Mouse (Mus musculus) forebrain, embryonic 12.5 days (tissue): Measurements from ENCODE around the gene Azi2. TPM values are rescaled to one million over a fixed set of nuclear protein-coding genes. Genes with fewer than 3 reads are reported as not detected.

ENCODE experiments used
- ATAC-seq: fragments of 200-750 bp; cut with Nextera tagmentation; 2 replicates; pipeline ENCODE4 v1.8.0; 2017; ENCODE audit warnings: moderate TSS enrichment; ENCODE audit not compliant: low FRiP score
- H3K27ac ChIP-seq: fragments of 300-500 bp; sonication (generic); 2 replicates; pipeline ENCODE4 v1.5.1; 2016; ENCODE audit warnings: mild to moderate bottlenecking
- H3K27me3 ChIP-seq: fragments of 300-500 bp; sonication (generic); 2 replicates; pipeline ENCODE4 v1.6.1; 2016; ENCODE audit warnings: mild to moderate bottlenecking
- H3K36me3 ChIP-seq: fragments of 300-500 bp; sonication (generic); replicated peaks from 2 replicates; pipeline ENCODE4 v1.6.1; 2016; ENCODE audit warnings: mild to moderate bottlenecking
- H3K4me1 ChIP-seq: fragments of 300-500 bp; sonication (generic); 2 replicates; pipeline ENCODE4 v1.6.1; 2016
- H3K4me2 ChIP-seq: fragments of 300-500 bp; sonication (generic); 2 replicates; pipeline ENCODE4 v1.6.1; 2016; ENCODE audit warnings: mild to moderate bottlenecking, moderate library complexity
- H3K4me3 ChIP-seq: fragments of 300-500 bp; sonication (generic); replicated peaks from 2 replicates; pipeline ENCODE4 v1.5.1; 2016; ENCODE audit warnings: mild to moderate bottlenecking
- H3K9ac ChIP-seq: fragments of 300-500 bp; sonication (generic); 2 replicates; pipeline ENCODE4 v1.6.1; 2016; ENCODE audit warnings: mild to moderate bottlenecking
- H3K9me3 ChIP-seq: fragments of 300-500 bp; sonication (generic); 2 replicates; pipeline ENCODE4 v1.6.1; 2016
- WGBS: fragments of 180-500 bp; shearing (Covaris S2); methylation state at CpG from one replicate; pipeline ENCODE4 v1.1.7; 2016; 5-methylcytosine and 5-hydroxymethylcytosine counted together
- polyA plus RNA-seq: library from polyadenylated mRNA; unstranded; fragments of >200 nt; fragmentation: Nextera tagmentation; extraction: Ambion mirVana; gene quantifications from 2 replicates; pipeline ENCODE4 v1.2.1, GENCODE M21; 2016

The Azi2 gene
- polyA plus RNA-seq, 1 experiment from 2014 or later, result 81.6 TPM

- Histone ChIP-seq H3K9me3 (no peaks in the 10 kb centered on the region), H3K27me3 (no peaks in the 10 kb centered on the region), H3K4me1 (peaks cover 18% of the 10 kb centered on the region), H3K4me2 (no peak overlapping the region), H3K27ac (no peak overlapping the region), H3K36me3 (peaks cover 4% of the 10 kb centered on the region; the same call in 1 of the 2 replicates), H3K4me3 (no peak overlapping the region), H3K9ac (no peak overlapping the region)
- 92% methylated on average over 4 of the region's 4 CpGs for WGBS
- no peak for ATAC-seq
Observed at GRCm38 (mm10) chr9:118042738-118043137, 2.4 kb downstream of the Azi2 start.

- 95% methylated on average over 3 of the region's 3 CpGs for WGBS
- H3K36me3 ChIP-seq, result peaks cover 7% of the 10 kb centered on the region
- no peak overlapping the region for H3K4me2 ChIP-seq
- ATAC-seq, result no peak
- H3K4me3 ChIP-seq, result no peak overlapping the region
- no peak overlapping the region for H3K9ac ChIP-seq
- peaks cover 18% of the 10 kb centered on the region for H3K4me1 ChIP-seq
- no peaks in the 10 kb centered on the region for H3K27me3 ChIP-seq
- H3K27ac ChIP-seq, result no peak overlapping the region
- H3K9me3 ChIP-seq, result no peaks in the 10 kb centered on the region
Observed at GRCm38 (mm10) chr9:118043581-118043980, 3.3 kb downstream of the Azi2 start.

- Histone ChIP-seq H3K9me3 (no peaks in the 10 kb centered on the region), H3K4me1 (peaks cover 18% of the 10 kb centered on the region), H3K36me3 (peaks cover 11% of the 10 kb centered on the region), H3K9ac (no peak overlapping the region), H3K27ac (no peak overlapping the region), H3K4me3 (no peak overlapping the region), H3K27me3 (no peaks in the 10 kb centered on the region), H3K4me2 (no peak overlapping the region)
- ATAC-seq, result no peak
- 58% methylated on average over 1 of the region's 1 CpGs for WGBS
Observed at GRCm38 (mm10) chr9:118045011-118045533, 4.8 kb downstream of the Azi2 start.

GRCm38 (mm10) chr9:118053286-118053685, 13.0 kb downstream of the Azi2 start:
- ATAC-seq, result no peak
- no peaks in the 10 kb centered on the region for H3K9me3 ChIP-seq
- no peak overlapping the region for H3K9ac ChIP-seq
- no peak overlapping the region for H3K27ac ChIP-seq
- H3K36me3 ChIP-seq, result peaks cover 31% of the 10 kb centered on the region
- WGBS, result 55% methylated on average over 1 of the region's 1 CpGs
- H3K4me2 ChIP-seq, result no peak overlapping the region
- no peaks in the 10 kb centered on the region for H3K27me3 ChIP-seq
- H3K4me1 ChIP-seq, result no peaks in the 10 kb centered on the region
- H3K4me3 ChIP-seq, result no peak overlapping the region

GRCm38 (mm10) chr9:118059101-118059500, 18.8 kb downstream of the Azi2 start:
- Histone ChIP-seq H3K9me3 (no peaks in the 10 kb centered on the region), H3K4me2 (no peak overlapping the region), H3K27me3 (no peaks in the 10 kb centered on the region), H3K4me1 (no peaks in the 10 kb centered on the region), H3K9ac (no peak overlapping the region), H3K36me3 (peaks cover 33% of the 10 kb centered on the region), H3K4me3 (no peak overlapping the region), H3K27ac (no peak overlapping the region)
- 98% methylated on average over 3 of the region's 3 CpGs for WGBS
- ATAC-seq, result no peak

GRCm38 (mm10) chr9:118070442-118070841, 30.1 kb downstream of the Azi2 start:
- Histone ChIP-seq H3K4me3 (no peak overlapping the region), H3K4me1 (no peaks in the 10 kb centered on the region), H3K4me2 (no peak overlapping the region), H3K27ac (no peak overlapping the region), H3K9me3 (no peaks in the 10 kb centered on the region), H3K9ac (no peak overlapping the region), H3K36me3 (peaks cover 34% of the 10 kb centered on the region), H3K27me3 (no peaks in the 10 kb centered on the region)
- no peak for ATAC-seq
- 96% methylated on average over 6 of the region's 6 CpGs for WGBS

- Histone ChIP-seq H3K9me3 (no peaks in the 10 kb centered on the region), H3K36me3 (peaks cover 31% of the 10 kb centered on the region), H3K27me3 (no peaks in the 10 kb centered on the region), H3K27ac (no peak overlapping the region), H3K4me3 (no peak overlapping the region), H3K4me2 (no peak overlapping the region), H3K9ac (no peak overlapping the region), H3K4me1 (no peaks in the 10 kb centered on the region)
- WGBS, result 86% methylated on average over 3 of the region's 3 CpGs
- ATAC-seq, result no peak
Observed at GRCm38 (mm10) chr9:118071337-118071736, 31.0 kb downstream of the Azi2 start.

- WGBS, result 87% methylated on average over 5 of the region's 5 CpGs
Observed at GRCm38 (mm10) chr9:118072101-118072500, 31.8 kb downstream of the Azi2 start.

GRCm38 (mm10) chr9:118073358-118073757, 33.1 kb downstream of the Azi2 start:
- Histone ChIP-seq H3K27me3 (no peaks in the 10 kb centered on the region), H3K36me3 (peaks cover 24% of the 10 kb centered on the region), H3K4me1 (no peaks in the 10 kb centered on the region), H3K27ac (no peak overlapping the region), H3K9me3 (no peaks in the 10 kb centered on the region), H3K4me2 (no peak overlapping the region), H3K4me3 (no peak overlapping the region), H3K9ac (no peak overlapping the region)
- no peak for ATAC-seq
- 96% methylated on average over 3 of the region's 3 CpGs for WGBS

More at GRCm38 (mm10) chr9:118072101-118072500, 31.8 kb downstream of the Azi2 start:
- no peaks in the 10 kb centered on the region for H3K4me1 ChIP-seq
- no peak overlapping the region for H3K4me3 ChIP-seq
- ATAC-seq, result no peak
- no peak overlapping the region for H3K9ac ChIP-seq
- no peaks in the 10 kb centered on the region for H3K27me3 ChIP-seq
- no peak overlapping the region for H3K4me2 ChIP-seq
- no peak overlapping the region for H3K27ac ChIP-seq
- H3K9me3 ChIP-seq, result no peaks in the 10 kb centered on the region
- H3K36me3 ChIP-seq, result peaks cover 30% of the 10 kb centered on the region

GRCm38 (mm10) chr9:118082575-118083431, 42.5 kb downstream of the Azi2 start:
- Histone ChIP-seq H3K4me2 (peak overlapping the region; percentile 42), H3K4me1 (peaks cover 7% of the 10 kb centered on the region), H3K27ac (0 out of 2 replicates have a peak overlapping the region, but pooled peaks have one; percentile 1), H3K27me3 (no peaks in the 10 kb centered on the region), H3K4me3 (no peak overlapping the region), H3K36me3 (no peaks in the 10 kb centered on the region), H3K9ac (peak overlapping the region; percentile 40; the same call in 1 of the 2 replicates), H3K9me3 (no peaks in the 10 kb centered on the region)
- ATAC-seq, result peak; percentile 51; the same call in 1 of the 2 replicates
- 32% methylated on average over 22 of the region's 22 CpGs for WGBS

- ATAC-seq, result no peak
- 53% methylated on average over 4 of the region's 4 CpGs for WGBS
Observed at GRCm38 (mm10) chr9:118083834-118084233, 43.5 kb downstream of the Azi2 start.

GRCm38 (mm10) chr9:118099395-118099794, 59.1 kb downstream of the Azi2 start:
- Histone ChIP-seq H3K27me3 (no peaks in the 10 kb centered on the region), H3K4me2 (no peak overlapping the region), H3K9me3 (no peaks in the 10 kb centered on the region), H3K4me1 (peaks cover 5% of the 10 kb centered on the region; the same call in 1 of the 2 replicates), H3K4me3 (no peak overlapping the region), H3K36me3 (no peaks in the 10 kb centered on the region), H3K9ac (no peak overlapping the region), H3K27ac (no peak overlapping the region)
- 63% methylated on average over 4 of the region's 4 CpGs for WGBS
- ATAC-seq, result peak; percentile 57; the same call in 1 of the 2 replicates

More at GRCm38 (mm10) chr9:118083834-118084233, 43.5 kb downstream of the Azi2 start:
- Histone ChIP-seq H3K4me3 (no peak overlapping the region), H3K4me2 (no peak overlapping the region), H3K36me3 (no peaks in the 10 kb centered on the region), H3K27me3 (no peaks in the 10 kb centered on the region), H3K9me3 (no peaks in the 10 kb centered on the region), H3K4me1 (peaks cover 7% of the 10 kb centered on the region), H3K27ac (no peak overlapping the region), H3K9ac (no peak overlapping the region)
